Mouse (Mus musculus): ENCODE measurements around the gene Psg17. TPM values are rescaled to one million over a fixed set of nuclear protein-coding genes. Genes with fewer than 3 reads are reported as not detected.
A peak's percentile ranks its signal among the peaks of the same experiment; 100 is the strongest.
"Not testable (repeated sequence)": the region's sequence is repeated elsewhere in the genome, so short reads cannot be mapped to it uniquely, and the experiment has no call there.

Psg17 gene
- polyA plus RNA-seq, 1 experiment from 2014 or later, result not detected

DNA sequence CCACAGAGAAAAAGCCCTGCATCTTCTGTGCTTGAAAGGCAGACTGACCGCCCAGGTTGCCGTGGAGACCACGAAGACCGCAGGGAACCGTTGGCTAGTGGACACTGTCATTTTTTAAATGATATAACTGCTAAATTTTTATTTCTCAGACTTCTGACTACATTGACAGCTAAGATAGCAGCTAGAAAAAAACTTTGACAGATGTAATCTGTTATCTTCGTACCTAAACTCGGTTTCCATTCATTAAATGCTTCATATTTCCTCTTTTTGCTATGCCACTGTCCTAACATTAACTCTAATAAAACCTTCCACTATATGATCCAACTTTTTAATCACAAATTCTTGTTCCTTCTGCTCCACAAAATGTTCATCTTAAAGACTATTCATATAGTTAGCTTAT is 8.1 kb upstream of the Psg17 start:
- no peak for ATAC-seq (ENCODE audit: insufficient number of reproducible peaks, insufficient read depth, low FRiP score, low TSS enrichment, low read depth)
- Histone ChIP-seq H3K27me3 (no peaks in the 10 kb centered on the region), H3K4me3 (no peak overlapping the region), H3K9ac (no peak overlapping the region), H3K4me1 (0 out of 2 replicates have a peak, but pooled peaks cover 4% of the 10 kb centered on the region), H3K9me3 (no peaks in the 10 kb centered on the region), H3K4me2 (no peak overlapping the region), H3K27ac (no peak overlapping the region), H3K36me3 (no peaks in the 10 kb centered on the region)
- WGBS, result 90% methylated on average over 7 of the region's 7 CpGs

DNA sequence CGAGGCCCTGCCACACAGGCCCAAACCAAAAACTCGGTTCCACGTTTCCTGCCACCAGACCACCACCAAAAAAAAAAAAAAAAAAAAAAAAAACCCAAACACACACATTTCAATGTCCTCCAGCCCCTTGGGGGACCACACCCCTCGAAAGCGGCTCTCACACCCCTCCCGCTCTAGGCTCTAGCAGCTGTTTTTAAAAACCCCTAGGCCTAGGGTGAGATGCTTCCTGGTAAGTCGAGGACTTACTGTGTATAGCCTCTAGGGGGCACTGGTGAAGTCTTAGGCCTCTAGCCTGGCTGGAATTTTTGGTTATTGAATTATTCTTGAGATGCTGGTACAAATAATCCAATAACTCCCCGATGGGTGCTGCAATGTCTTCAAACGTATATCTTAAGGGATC is 7.2 kb upstream of the Psg17 start:
- H3K4me1 ChIP-seq, result 0 out of 2 replicates have a peak, but pooled peaks cover 4% of the 10 kb centered on the region

DNA sequence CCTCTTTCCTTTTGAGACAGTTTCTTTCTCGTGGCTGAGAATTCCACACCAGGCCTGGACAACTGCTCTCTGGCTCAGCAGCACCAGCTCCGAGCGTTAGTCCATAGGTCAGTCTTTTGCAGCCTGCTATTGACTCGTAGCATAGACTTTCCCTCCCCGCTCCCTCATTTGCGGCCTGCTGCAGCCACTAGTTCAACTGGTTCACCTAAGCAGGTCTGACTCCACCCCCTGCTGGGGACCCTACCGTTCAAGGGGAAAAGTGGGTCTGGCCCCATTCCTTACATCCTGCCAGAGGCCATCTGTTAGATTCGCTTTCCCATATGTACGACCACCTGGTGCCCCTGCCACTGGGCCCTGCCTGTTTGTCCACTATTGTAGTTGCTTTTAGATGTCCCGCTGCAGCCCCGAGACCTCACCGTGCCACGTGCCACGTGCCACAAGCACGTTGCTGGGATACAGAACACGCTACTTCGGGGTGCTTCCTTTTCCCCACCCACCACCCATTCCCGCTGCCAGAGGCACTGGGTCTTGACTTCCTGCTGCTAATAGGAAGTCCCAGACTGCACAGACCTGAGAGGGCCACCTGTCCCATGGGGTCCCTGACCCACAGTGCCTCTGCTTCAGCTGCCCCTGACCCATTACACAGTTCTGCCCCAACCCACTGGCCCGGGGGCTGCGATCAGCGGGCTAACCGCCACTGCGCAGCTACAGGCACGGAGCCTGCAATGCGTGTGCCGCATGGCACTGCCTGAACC is 6.6 kb upstream of the Psg17 start:
- H3K4me3 ChIP-seq, result no peak overlapping the region
- H3K9me3 ChIP-seq, result no peaks in the 10 kb centered on the region
- no peak overlapping the region for H3K9ac ChIP-seq
- 67% methylated on average over 26 of the region's 26 CpGs for WGBS
- ATAC-seq (ENCODE audit: insufficient number of reproducible peaks, insufficient read depth, low FRiP score, low TSS enrichment, low read depth), result peak; percentile 52; the same call in 1 of the 2 replicates
- H3K27me3 ChIP-seq, result no peaks in the 10 kb centered on the region
- H3K36me3 ChIP-seq, result no peaks in the 10 kb centered on the region
- H3K27ac ChIP-seq, result no peak overlapping the region
- H3K4me2 ChIP-seq, result no peak overlapping the region
- H3K4me1 ChIP-seq, result 0 out of 2 replicates have a peak, but pooled peaks cover 4% of the 10 kb centered on the region

More for the DNA sequence above, 7.2 kb upstream of the Psg17 start:
- Histone ChIP-seq H3K4me2 (no peak overlapping the region), H3K27ac (no peak overlapping the region), H3K36me3 (no peaks in the 10 kb centered on the region), H3K27me3 (no peaks in the 10 kb centered on the region), H3K9me3 (no peaks in the 10 kb centered on the region), H3K9ac (no peak overlapping the region), H3K4me3 (no peak overlapping the region)
- no peak for ATAC-seq (ENCODE audit: insufficient number of reproducible peaks, insufficient read depth, low FRiP score, low TSS enrichment, low read depth)
- WGBS, result 49% methylated on average over 9 of the region's 9 CpGs

DNA sequence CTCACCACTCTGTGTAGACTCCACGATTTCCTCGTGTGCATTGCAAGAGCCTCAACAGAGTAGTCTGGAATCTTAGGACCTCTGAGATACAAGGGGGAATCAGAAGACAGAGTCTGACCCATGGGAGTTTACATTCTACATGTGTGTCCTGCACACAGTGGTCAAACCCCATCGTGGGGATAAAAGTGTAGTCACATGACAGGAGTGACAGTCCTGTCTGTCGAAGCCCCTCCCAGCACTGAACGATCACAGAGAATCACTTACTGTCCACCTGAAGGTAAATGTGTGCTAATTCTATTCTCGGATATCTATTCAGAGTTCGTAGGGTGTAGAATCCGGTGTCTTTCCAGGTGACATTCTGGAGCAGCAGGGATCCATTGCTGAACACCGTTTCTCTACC is 3.1 kb downstream of the Psg17 start:
- H3K4me2 ChIP-seq, result no peak overlapping the region
- H3K4me3 ChIP-seq, result no peak overlapping the region
- no peak overlapping the region for H3K27ac ChIP-seq
- H3K36me3 ChIP-seq, result no peaks in the 10 kb centered on the region
- WGBS, result 79% methylated on average over 9 of the region's 9 CpGs
- H3K9me3 ChIP-seq, result no peaks in the 10 kb centered on the region
- no peaks in the 10 kb centered on the region for H3K27me3 ChIP-seq
- H3K4me1 ChIP-seq, result no peaks in the 10 kb centered on the region
- H3K9ac ChIP-seq, result no peak overlapping the region
- ATAC-seq (ENCODE audit: insufficient number of reproducible peaks, insufficient read depth, low FRiP score, low TSS enrichment, low read depth), result no peak

DNA sequence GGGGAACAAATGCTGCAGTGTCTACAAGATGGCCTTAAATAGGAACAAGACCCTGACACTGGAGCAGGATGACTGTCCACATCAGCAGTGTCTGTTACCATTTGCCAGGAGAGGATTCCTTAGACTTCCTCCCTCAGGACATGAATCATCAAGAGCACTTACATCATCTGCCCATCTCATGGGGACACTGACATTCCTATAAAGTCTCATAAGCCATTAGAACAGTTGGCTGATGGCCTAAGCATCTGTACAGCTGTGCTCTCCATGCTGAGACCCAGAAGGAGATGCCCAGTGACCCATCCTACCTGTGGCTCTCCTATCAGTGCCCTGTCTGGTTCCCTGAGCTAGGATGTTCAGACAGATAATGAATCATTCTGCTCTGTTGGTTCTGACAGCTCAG is 17.9 kb downstream of the Psg17 start:
- no peaks in the 10 kb centered on the region for H3K4me1 ChIP-seq
- no peaks in the 10 kb centered on the region for H3K36me3 ChIP-seq
- H3K27me3 ChIP-seq, result no peaks in the 10 kb centered on the region
- H3K9ac ChIP-seq, result no peak overlapping the region
- H3K4me2 ChIP-seq, result no peak overlapping the region
- H3K4me3 ChIP-seq, result no peak overlapping the region
- no peak overlapping the region for H3K27ac ChIP-seq
- H3K9me3 ChIP-seq, result no peaks in the 10 kb centered on the region
- no peak for ATAC-seq (ENCODE audit: insufficient number of reproducible peaks, insufficient read depth, low FRiP score, low TSS enrichment, low read depth)

DNA sequence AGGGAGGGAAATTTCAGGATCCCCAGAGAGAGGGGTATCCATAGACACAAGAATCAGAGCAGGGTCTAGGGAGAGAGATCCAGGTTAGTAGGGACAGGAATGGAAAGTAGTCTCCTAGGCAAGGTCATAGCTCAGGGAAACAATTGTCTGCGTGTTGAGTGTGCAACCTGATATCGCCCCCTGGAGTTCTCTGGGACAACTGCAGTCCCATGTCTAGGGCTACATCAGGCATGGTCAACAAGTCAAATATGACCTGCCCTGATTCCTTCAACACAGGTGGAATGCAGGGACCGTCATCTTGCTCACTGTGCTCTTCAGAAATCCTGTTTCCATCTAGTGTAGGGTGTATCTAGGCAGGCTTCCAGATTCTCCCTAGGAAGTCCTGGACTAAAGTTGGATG is 22.3 kb downstream of the Psg17 start:
- Histone ChIP-seq H3K9me3 (no peaks in the 10 kb centered on the region), H3K4me1 (no peaks in the 10 kb centered on the region), H3K27ac (no peak overlapping the region), H3K36me3 (no peaks in the 10 kb centered on the region), H3K4me3 (no peak overlapping the region), H3K4me2 (no peak overlapping the region), H3K9ac (no peak overlapping the region), H3K27me3 (no peaks in the 10 kb centered on the region)
- WGBS, result 39% methylated on average over 3 of the region's 3 CpGs
- no peak for ATAC-seq (ENCODE audit: insufficient number of reproducible peaks, insufficient read depth, low FRiP score, low TSS enrichment, low read depth)

DNA sequence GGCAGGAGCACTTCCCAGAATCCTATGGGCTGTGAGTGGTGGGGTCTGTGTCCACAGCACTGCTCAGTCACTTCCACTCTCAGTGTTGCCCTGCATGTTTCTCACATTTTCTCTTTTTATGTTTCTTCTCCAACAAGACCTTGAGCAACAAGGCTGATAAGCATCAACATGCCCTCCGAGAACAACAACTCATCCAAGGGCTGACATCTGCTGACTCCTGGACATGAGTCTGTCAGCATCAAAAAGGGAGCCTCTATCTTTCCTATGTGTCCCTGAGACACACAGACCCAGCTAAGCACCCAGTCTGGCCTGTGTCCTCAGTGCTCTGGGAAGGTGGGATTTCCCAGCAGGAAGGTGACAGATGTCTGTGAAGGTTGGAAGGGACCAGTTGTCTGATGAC is 23.0 kb downstream of the Psg17 start, which contains the start of gene Psg19:
Psg19 (minus strand) TSS at position 101 of the 400 bp plus-strand sequence.
- no peak for ATAC-seq (ENCODE audit: insufficient number of reproducible peaks, insufficient read depth, low FRiP score, low TSS enrichment, low read depth)
- Histone ChIP-seq H3K9ac (no peak within 1 kb of the TSS), H3K4me1 (no peaks in the 10 kb centered on the region), H3K4me3 (no peak within 1 kb of the TSS), H3K27ac (no peak within 1 kb of the TSS), H3K36me3 (no peaks in the 10 kb centered on the region), H3K9me3 (no peaks in the 10 kb centered on the region), H3K4me2 (no peak within 1 kb of the TSS), H3K27me3 (no peaks in the 10 kb centered on the region)
- WGBS, result 87% methylated on average over 1 of the region's 1 CpGs

DNA sequence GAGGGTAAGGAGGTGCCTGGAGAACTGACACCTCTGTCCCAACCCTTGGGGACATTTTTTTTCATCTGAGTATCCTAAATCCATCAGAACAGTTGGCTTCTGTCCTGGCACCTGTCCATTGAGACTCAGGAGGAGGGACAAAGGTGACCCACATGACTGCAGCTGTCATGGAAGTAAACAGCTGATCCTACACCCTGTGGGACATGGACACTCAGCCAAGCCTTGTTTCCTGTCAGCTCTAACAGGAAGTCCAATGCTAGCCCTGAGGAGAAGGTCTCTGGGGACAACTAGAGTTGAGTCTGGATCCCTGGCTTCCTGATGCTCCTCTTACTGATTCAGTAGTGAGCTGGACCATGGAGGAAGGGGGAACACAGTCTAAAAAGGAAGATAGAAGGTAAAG is 30.7 kb downstream of the Psg17 start:
- H3K9me3 ChIP-seq; H3K27ac ChIP-seq; H3K4me3 ChIP-seq; H3K4me2 ChIP-seq; H3K36me3 ChIP-seq; H3K27me3 ChIP-seq; H3K9ac ChIP-seq; H3K4me1 ChIP-seq; ATAC-seq (ENCODE audit: insufficient number of reproducible peaks, insufficient read depth, low FRiP score, low TSS enrichment, low read depth): not testable (repeated sequence)

DNA sequence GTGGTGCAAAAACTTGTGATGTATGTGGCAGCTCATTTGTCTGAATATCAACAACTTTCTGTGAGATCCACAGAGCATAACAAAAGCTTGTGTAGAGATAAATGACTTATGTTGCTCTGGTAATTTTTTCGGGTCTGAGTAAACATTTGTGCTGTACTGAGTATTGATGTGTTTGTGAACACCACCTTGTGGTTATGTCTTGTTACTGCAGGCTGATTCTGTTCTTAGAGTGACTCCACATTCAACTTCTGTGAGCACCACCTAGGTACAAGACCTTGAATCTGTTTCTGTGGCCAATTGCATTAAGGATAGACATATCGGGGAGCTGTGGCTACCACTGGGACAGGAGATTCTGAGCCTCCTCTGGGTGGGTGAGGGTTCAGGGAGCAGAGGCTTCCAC is 40.1 kb downstream of the Psg17 start:
- H3K4me2 ChIP-seq; H3K4me3 ChIP-seq; H3K27me3 ChIP-seq; H3K36me3 ChIP-seq; ATAC-seq (ENCODE audit: insufficient number of reproducible peaks, insufficient read depth, low FRiP score, low TSS enrichment, low read depth); H3K9ac ChIP-seq; H3K9me3 ChIP-seq; H3K27ac ChIP-seq; H3K4me1 ChIP-seq: not testable (repeated sequence)
- 57% methylated on average over 2 of the region's 2 CpGs for WGBS

DNA sequence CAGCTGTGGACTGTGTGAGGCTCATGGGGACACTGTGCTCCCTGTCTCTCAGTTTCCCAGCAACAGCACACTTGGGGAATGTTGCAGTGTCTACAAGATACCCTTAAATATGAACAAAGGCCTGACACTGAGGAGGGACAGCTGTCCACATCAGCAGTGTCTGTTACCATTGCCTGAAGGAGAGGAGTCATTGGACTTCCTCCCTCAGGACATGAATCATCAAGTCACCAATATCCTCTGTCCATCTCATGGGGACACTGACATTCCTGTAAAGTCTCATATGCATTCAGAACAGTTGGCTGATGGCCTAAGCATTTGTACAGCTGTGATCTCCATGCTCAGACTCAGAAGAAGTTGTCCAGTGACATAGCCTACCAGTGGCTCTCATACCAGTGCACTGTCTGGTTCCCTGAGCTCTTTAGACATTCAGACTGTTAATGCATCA is 42.0 kb downstream of the Psg17 start:
- H3K4me2 ChIP-seq, result no peak overlapping the region
- no peak overlapping the region for H3K4me3 ChIP-seq
- H3K27me3 ChIP-seq, result no peaks in the 10 kb centered on the region
- no peaks in the 10 kb centered on the region for H3K36me3 ChIP-seq
- no peaks in the 10 kb centered on the region for H3K4me1 ChIP-seq
- no peaks in the 10 kb centered on the region for H3K9me3 ChIP-seq
- no peak for ATAC-seq (ENCODE audit: insufficient number of reproducible peaks, insufficient read depth, low FRiP score, low TSS enrichment, low read depth)
- no peak overlapping the region for H3K27ac ChIP-seq
- no peak overlapping the region for H3K9ac ChIP-seq
